Mouse (Mus musculus): ENCODE measurements around the gene Hpca. TPM values are rescaled to one million over a fixed set of nuclear protein-coding genes. Genes with fewer than 3 reads are reported as not detected.
A peak's percentile ranks its signal among the peaks of the same experiment; 100 is the strongest.

The Hpca gene
- polyA plus RNA-seq, 1 experiment from 2014 or later: 16.8 TPM

DNA sequence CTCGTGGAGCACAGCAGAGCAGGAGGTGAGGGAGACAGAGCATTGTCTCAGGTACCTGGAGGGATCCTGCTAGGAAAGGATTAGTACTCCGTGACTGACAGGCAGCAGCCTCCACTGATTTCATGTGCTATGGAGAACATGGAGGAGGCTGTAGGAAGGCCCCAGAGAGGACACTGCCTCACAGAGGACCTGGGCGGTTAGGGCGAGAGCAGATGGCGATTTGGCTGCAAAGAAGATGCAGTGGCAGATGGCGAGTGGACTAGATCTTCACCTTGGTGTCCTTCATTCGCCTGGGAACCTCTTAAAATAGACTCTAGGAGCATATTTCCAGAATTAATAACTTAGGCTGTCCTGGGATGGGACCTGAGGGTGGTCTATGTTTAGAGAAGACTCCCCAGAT is 40.8 kb downstream of the Hpca start:
- Histone ChIP-seq H3K36me3 (ENCODE audit: control insufficient read depth, insufficient read depth, low read length) (peaks cover 66% of the 10 kb centered on the region), H3K9ac (ENCODE audit: low read length) (peak overlapping the region; percentile 8; the same call in 1 of the 2 replicates), H3K27me3 (replicated peaks; ENCODE audit: control insufficient read depth, insufficient read depth, low read length) (no peaks in the 10 kb centered on the region), H3K9me3 (replicated peaks; ENCODE audit: control insufficient read depth, low read length) (no peaks in the 10 kb centered on the region), H3K27ac (ENCODE audit: low read depth, low read length) (0 out of 2 replicates have a peak overlapping the region, but pooled peaks have one; percentile 14), H3K4me1 (ENCODE audit: control insufficient read depth, insufficient read depth, low read length) (no peaks in the 10 kb centered on the region), H3K4me2 (ENCODE audit: low read length) (no peak overlapping the region), H3K4me3 (ENCODE audit: low read depth, low read length) (no peak overlapping the region)
- WGBS: 80% methylated on average over 7 of the region's 7 CpGs
- ATAC-seq (no peak), DNase-seq (ENCODE audit: low spot score) (no peak)

DNA sequence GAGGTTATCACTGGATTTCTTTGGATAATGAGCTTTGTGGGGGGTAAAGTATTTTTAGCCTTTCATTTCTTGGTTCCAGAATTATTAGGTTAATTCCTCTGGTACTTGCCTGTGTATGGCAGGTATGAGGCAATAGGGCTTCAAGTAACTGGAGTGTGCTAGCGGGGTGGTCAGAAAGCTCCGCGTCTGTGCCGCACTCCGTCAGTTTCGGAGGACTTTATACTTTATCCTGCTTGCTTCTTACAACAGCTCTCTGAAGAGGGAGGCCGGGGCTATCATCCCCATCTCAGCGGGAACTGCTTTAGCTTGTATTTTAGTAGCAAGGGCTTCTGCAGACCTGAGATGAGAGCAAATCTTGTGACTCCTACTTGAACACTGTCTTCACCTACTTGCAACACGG is 42.7 kb downstream of the Hpca start:
- H3K36me3 ChIP-seq (ENCODE audit: control insufficient read depth, insufficient read depth, low read length): peaks cover 72% of the 10 kb centered on the region
- WGBS: 94% methylated on average over 9 of the region's 9 CpGs

GRCm38 (mm10) chr4:129068848-129069247 is 53.0 kb downstream of the Hpca start:
- Histone ChIP-seq H3K4me1 (ENCODE audit: control insufficient read depth, insufficient read depth, low read length) (no peaks in the 10 kb centered on the region), H3K4me2 (ENCODE audit: low read length) (no peak overlapping the region), H3K9ac (ENCODE audit: low read length) (no peak overlapping the region), H3K27ac (ENCODE audit: low read depth, low read length) (no peak overlapping the region), H3K9me3 (replicated peaks; ENCODE audit: control insufficient read depth, low read length) (no peaks in the 10 kb centered on the region), H3K27me3 (replicated peaks; ENCODE audit: control insufficient read depth, insufficient read depth, low read length) (no peaks in the 10 kb centered on the region), H3K36me3 (ENCODE audit: control insufficient read depth, insufficient read depth, low read length) (0 out of 2 replicates have a peak, but pooled peaks cover 6% of the 10 kb centered on the region), H3K4me3 (ENCODE audit: low read depth, low read length) (no peak overlapping the region)
- ATAC-seq (no peak), DNase-seq (ENCODE audit: low spot score) (no peak)
- 96% methylated on average over 4 of the region's 4 CpGs for WGBS

More for the DNA sequence above, 42.7 kb downstream of the Hpca start:
- no peaks in the 10 kb centered on the region for H3K4me1 ChIP-seq (ENCODE audit: control insufficient read depth, insufficient read depth, low read length)
- no peak overlapping the region for H3K4me3 ChIP-seq (ENCODE audit: low read depth, low read length)
- DNase-seq (ENCODE audit: low spot score) (no peak), ATAC-seq (no peak)
- H3K9me3 ChIP-seq (replicated peaks; ENCODE audit: control insufficient read depth, low read length): no peaks in the 10 kb centered on the region
- H3K9ac ChIP-seq (ENCODE audit: low read length): no peak overlapping the region
- H3K27ac ChIP-seq (ENCODE audit: low read depth, low read length): no peak overlapping the region
- H3K4me2 ChIP-seq (ENCODE audit: low read length): no peak overlapping the region
- no peaks in the 10 kb centered on the region for H3K27me3 ChIP-seq (replicated peaks; ENCODE audit: control insufficient read depth, insufficient read depth, low read length)

- no peak overlapping the region for H3K4me3 ChIP-seq (ENCODE audit: low read depth, low read length)
These were observed 54.0 kb downstream of the Hpca start for GRCm38 (mm10) chr4:129067638-129068415.

DNA sequence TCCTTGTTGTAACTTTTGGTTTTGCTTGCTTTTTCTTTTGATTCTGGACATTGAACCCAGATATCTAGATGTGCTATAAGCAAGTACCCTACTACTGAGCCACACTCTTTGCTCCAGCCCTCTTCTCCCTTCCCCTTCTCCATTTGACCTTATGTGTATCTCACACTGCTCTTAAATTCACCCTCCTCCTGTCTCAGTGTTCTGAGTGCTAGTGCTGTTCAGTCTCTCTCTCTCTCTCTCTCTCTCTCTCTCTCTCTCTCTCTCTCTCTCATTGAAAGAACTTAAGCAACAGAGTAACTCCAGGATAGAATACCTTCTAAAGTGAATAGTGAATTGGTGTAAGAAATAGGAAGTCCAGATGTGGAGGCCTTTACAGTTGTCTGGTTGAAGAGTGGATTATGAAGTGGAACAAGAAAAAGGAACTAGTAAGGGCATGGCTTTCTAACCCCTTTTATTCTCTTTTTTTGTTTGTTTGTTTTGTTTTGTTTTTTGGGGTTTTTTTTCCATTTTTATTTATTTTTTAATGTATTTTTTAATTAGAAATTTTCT is 56.1 kb downstream of the Hpca start:
- Histone ChIP-seq H3K9me3 (replicated peaks; ENCODE audit: control insufficient read depth, low read length) (no peaks in the 10 kb centered on the region), H3K36me3 (ENCODE audit: control insufficient read depth, insufficient read depth, low read length) (no peaks in the 10 kb centered on the region), H3K27ac (ENCODE audit: low read depth, low read length) (no peak overlapping the region), H3K9ac (ENCODE audit: low read length) (no peak overlapping the region), H3K27me3 (replicated peaks; ENCODE audit: control insufficient read depth, insufficient read depth, low read length) (no peaks in the 10 kb centered on the region), H3K4me3 (ENCODE audit: low read depth, low read length) (no peak overlapping the region), H3K4me1 (ENCODE audit: control insufficient read depth, insufficient read depth, low read length) (no peaks in the 10 kb centered on the region), H3K4me2 (ENCODE audit: low read length) (no peak overlapping the region)
- DNase-seq (ENCODE audit: low spot score) (no peak), ATAC-seq (no peak)

More at GRCm38 (mm10) chr4:129067638-129068415, 54.0 kb downstream of the Hpca start:
- WGBS: 86% methylated on average over 5 of the region's 5 CpGs
- Histone ChIP-seq H3K27me3 (replicated peaks; ENCODE audit: control insufficient read depth, insufficient read depth, low read length) (no peaks in the 10 kb centered on the region), H3K9me3 (replicated peaks; ENCODE audit: control insufficient read depth, low read length) (no peaks in the 10 kb centered on the region), H3K36me3 (ENCODE audit: control insufficient read depth, insufficient read depth, low read length) (no peaks in the 10 kb centered on the region), H3K4me1 (ENCODE audit: control insufficient read depth, insufficient read depth, low read length) (no peaks in the 10 kb centered on the region), H3K27ac (ENCODE audit: low read depth, low read length) (no peak overlapping the region), H3K4me2 (ENCODE audit: low read length) (no peak overlapping the region), H3K9ac (ENCODE audit: low read length) (no peak overlapping the region)
- no peak for ATAC-seq
- no peak for DNase-seq (ENCODE audit: low spot score)

- Histone ChIP-seq H3K27ac (ENCODE audit: low read depth, low read length) (no peak overlapping the region), H3K9ac (ENCODE audit: low read length) (no peak overlapping the region), H3K36me3 (ENCODE audit: control insufficient read depth, insufficient read depth, low read length) (no peaks in the 10 kb centered on the region), H3K4me1 (ENCODE audit: control insufficient read depth, insufficient read depth, low read length) (peaks cover 6% of the 10 kb centered on the region), H3K4me2 (ENCODE audit: low read length) (no peak overlapping the region), H3K27me3 (replicated peaks; ENCODE audit: control insufficient read depth, insufficient read depth, low read length) (no peaks in the 10 kb centered on the region), H3K4me3 (ENCODE audit: low read depth, low read length) (no peak overlapping the region), H3K9me3 (replicated peaks; ENCODE audit: control insufficient read depth, low read length) (no peaks in the 10 kb centered on the region)
- WGBS: 80% methylated on average over 3 of the region's 3 CpGs
- ATAC-seq (no peak), DNase-seq (ENCODE audit: low spot score) (no peak)
These were observed 59.4 kb downstream of the Hpca start for GRCm38 (mm10) chr4:129062281-129063075.

Other genes starting within 250 kb of the Hpca start
- gene Trim62, start 238.5 kb downstream of the Hpca start, polyA plus RNA-seq (2014; fragmentation: Nextera tagmentation; extraction: Ambion mirVana): 9.3 and 10.5 TPM in 2 replicates
- gene Azin2, start 159.6 kb downstream of the Hpca start, polyA plus RNA-seq (2014; fragmentation: Nextera tagmentation; extraction: Ambion mirVana): 10.6 and 11.7 TPM in 2 replicates
- 89.2 and 93.6 TPM in 2 replicates for gene Ak2, start 130.1 kb downstream of the Hpca start, polyA plus RNA-seq (2014; fragmentation: Nextera tagmentation; extraction: Ambion mirVana)
- 20.1 and 20.5 TPM in 2 replicates for gene Rnf19b, start 63.8 kb downstream of the Hpca start, polyA plus RNA-seq (2014; fragmentation: Nextera tagmentation; extraction: Ambion mirVana)
- gene Tmem54, start 16.5 kb downstream of the Hpca start, polyA plus RNA-seq (2014; fragmentation: Nextera tagmentation; extraction: Ambion mirVana): not detected in 2 replicates
- 1.3 and 1.7 TPM in 2 replicates for gene Fndc5, start 15.0 kb upstream of the Hpca start, polyA plus RNA-seq (2014; fragmentation: Nextera tagmentation; extraction: Ambion mirVana)
- 9.7 and 11.8 TPM in 2 replicates for gene S100pbp, start 67.7 kb upstream of the Hpca start, polyA plus RNA-seq (2014; fragmentation: Nextera tagmentation; extraction: Ambion mirVana)
- gene Yars, start 67.7 kb upstream of the Hpca start, polyA plus RNA-seq (2014; fragmentation: Nextera tagmentation; extraction: Ambion mirVana): 110 and 126 TPM in 2 replicates
- gene C77080, start 139.4 kb upstream of the Hpca start, polyA plus RNA-seq (2014; fragmentation: Nextera tagmentation; extraction: Ambion mirVana): 3.6 and 4.2 TPM in 2 replicates
- 0.14 and 0.24 TPM in 2 replicates for gene Sync, start 165.6 kb upstream of the Hpca start, polyA plus RNA-seq (2014; fragmentation: Nextera tagmentation; extraction: Ambion mirVana)
- 428 and 447 TPM in 2 replicates for gene Rbbp4, start 213.3 kb upstream of the Hpca start, polyA plus RNA-seq (2014; fragmentation: Nextera tagmentation; extraction: Ambion mirVana)
- 27.7 and 37.1 TPM in 2 replicates for gene Zbtb8os, start 213.7 kb upstream of the Hpca start, polyA plus RNA-seq (2014; fragmentation: Nextera tagmentation; extraction: Ambion mirVana)